Mouse (Mus musculus): ENCODE results near the gene Rasa3. TPM values are rescaled to one million over a fixed set of nuclear protein-coding genes. Genes with fewer than 3 reads are reported as not detected.
A peak's percentile ranks its signal among the peaks of the same experiment; 100 is the strongest.

Rasa3 gene
- polyA plus RNA-seq, 1 experiment: 62.6 TPM

DNA sequence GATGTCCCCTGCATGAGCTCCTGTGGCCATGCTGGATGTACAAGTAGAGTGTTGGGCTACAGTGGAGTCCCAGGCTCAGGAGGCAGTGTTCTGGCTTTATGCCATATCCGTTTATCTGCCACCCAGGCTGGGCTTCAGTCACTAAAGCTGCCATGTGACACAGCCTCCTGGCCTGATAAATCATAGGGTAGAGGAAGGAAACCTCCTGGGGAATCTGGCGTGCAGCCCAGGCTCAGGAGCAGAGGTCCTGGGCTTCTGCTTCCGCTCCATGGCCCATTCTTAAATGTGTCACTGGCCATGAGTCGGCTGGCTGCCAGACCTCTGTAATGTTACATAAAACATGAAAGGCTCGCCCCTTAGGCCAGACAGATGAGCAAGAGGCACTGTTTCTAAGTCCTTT, 146.5 kb downstream of the Rasa3 start:
- TF ChIP-seq CTCF (IDR thresholded peaks at IDR 0.05; ENCODE audit: borderline replicate concordance, insufficient read depth, low read length) (no peak), POLR2A (IDR thresholded peaks at IDR 0.05; ENCODE audit: low read depth, low read length) (no peak)
- Histone ChIP-seq H3K4me1 (ENCODE audit: control insufficient read depth, insufficient read depth, low read length) (peaks cover 17% of the 10 kb centered on the region), H3K27ac (ENCODE audit: insufficient read depth, low read length) (peak overlapping the region; percentile 74), H3K4me3 (ENCODE audit: insufficient read depth, low read length) (no peak overlapping the region)

DNA sequence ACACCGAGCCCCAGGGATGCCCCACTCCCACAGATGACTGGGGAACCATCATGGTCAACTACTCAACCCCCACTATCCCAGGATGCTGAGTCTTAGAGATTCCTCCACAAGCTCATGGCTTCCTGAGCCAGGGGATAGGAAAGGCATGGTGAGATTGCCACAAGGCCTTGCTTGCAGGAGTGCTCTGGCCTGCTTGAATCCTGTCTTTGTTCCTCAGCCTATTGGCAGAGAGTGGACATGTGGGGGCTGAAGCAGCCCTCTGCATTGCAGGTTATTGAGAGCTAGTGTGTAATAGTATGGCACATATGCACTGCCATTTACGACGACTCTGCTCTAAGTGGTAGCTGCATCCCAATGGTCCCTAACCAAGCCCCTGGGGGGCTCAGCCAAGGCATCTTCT, 147.0 kb downstream of the Rasa3 start:
- no peak for TF ChIP-seq CTCF (IDR thresholded peaks at IDR 0.05; ENCODE audit: borderline replicate concordance, insufficient read depth, low read length)
- no peak for TF ChIP-seq POLR2A (IDR thresholded peaks at IDR 0.05; ENCODE audit: low read depth, low read length)
- Histone ChIP-seq H3K27ac (ENCODE audit: insufficient read depth, low read length) (peak overlapping the region; percentile 74), H3K4me3 (ENCODE audit: insufficient read depth, low read length) (no peak overlapping the region), H3K4me1 (ENCODE audit: control insufficient read depth, insufficient read depth, low read length) (peaks cover 17% of the 10 kb centered on the region)

GRCm38 (mm10) chr8:13529891-13530316, 147.5 kb downstream of the Rasa3 start:
- H3K4me1 ChIP-seq (ENCODE audit: control insufficient read depth, insufficient read depth, low read length): peaks cover 17% of the 10 kb centered on the region
- H3K27ac ChIP-seq (ENCODE audit: insufficient read depth, low read length): peak overlapping the region; percentile 74
- H3K4me3 ChIP-seq (ENCODE audit: insufficient read depth, low read length): no peak overlapping the region
- TF ChIP-seq CTCF (IDR thresholded peaks at IDR 0.05; ENCODE audit: borderline replicate concordance, insufficient read depth, low read length) (no peak), POLR2A (IDR thresholded peaks at IDR 0.05; ENCODE audit: low read depth, low read length) (no peak)

DNA sequence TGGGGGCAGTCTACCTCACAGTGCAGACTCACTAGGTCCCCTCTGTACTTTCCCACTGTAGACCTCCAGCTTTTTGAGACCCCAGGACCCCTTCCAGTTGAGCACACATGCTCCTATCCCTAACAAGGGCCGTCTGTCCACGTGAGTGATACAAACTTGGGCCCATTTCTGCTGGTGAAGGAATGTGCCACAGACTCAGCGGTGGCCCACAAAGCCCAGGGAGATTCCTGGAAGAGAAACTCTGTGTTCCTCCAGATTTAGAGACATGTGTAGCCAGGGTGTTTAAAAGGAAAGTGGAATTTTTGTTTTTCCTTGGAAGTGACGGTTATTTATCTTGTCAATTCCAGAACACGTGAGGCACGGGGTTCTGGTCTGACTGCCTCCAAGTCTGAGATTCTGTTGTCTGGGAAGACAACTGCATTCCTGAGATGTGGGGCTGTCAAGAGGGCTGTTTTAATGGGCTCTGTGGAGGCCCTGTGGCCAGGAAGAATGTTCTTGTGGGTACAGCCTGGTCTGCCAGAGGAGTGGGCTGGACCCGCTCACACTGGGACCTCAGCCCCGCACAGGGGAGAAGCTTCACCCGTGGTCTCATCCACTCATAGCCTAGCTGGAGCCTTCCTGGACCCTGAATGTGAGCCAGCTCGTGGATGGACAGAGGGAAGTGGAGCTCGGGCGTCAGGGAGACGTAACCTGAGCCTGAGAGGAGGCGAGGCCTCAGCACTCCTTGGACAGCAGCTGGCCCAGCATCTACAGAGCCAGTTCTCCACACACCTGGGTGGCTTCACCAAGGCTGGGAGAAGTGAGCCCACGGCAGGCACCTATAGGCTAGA, 148.2 kb downstream of the Rasa3 start:
- H3K4me1 ChIP-seq (ENCODE audit: control insufficient read depth, insufficient read depth, low read length): peaks cover 17% of the 10 kb centered on the region
- H3K27ac ChIP-seq (ENCODE audit: insufficient read depth, low read length): peak overlapping the region; percentile 74
- TF ChIP-seq POLR2A (IDR thresholded peaks at IDR 0.05; ENCODE audit: low read depth, low read length) (no peak), CTCF (IDR thresholded peaks at IDR 0.05; ENCODE audit: borderline replicate concordance, insufficient read depth, low read length) (no peak)
- no peak overlapping the region for H3K4me3 ChIP-seq (ENCODE audit: insufficient read depth, low read length)

GRCm38 (mm10) chr8:13521392-13521791, 156.0 kb downstream of the Rasa3 start:
- no peak overlapping the region for H3K4me3 ChIP-seq (ENCODE audit: insufficient read depth, low read length)
- peak overlapping the region; percentile 35; the same call in 1 of the 2 replicates for H3K27ac ChIP-seq (ENCODE audit: insufficient read depth, low read length)
- H3K4me1 ChIP-seq (ENCODE audit: control insufficient read depth, insufficient read depth, low read length): peaks cover 4% of the 10 kb centered on the region
- no peak for TF ChIP-seq POLR2A (IDR thresholded peaks at IDR 0.05; ENCODE audit: low read depth, low read length)

- H3K27ac ChIP-seq (ENCODE audit: insufficient read depth, low read length): peak overlapping the region; percentile 23; the same call in 1 of the 2 replicates
- H3K4me3 ChIP-seq (ENCODE audit: insufficient read depth, low read length): no peak overlapping the region
- H3K4me1 ChIP-seq (ENCODE audit: control insufficient read depth, insufficient read depth, low read length): peaks cover 4% of the 10 kb centered on the region
- no peak for TF ChIP-seq CTCF (IDR thresholded peaks at IDR 0.05; ENCODE audit: borderline replicate concordance, insufficient read depth, low read length)
- TF ChIP-seq POLR2A (IDR thresholded peaks at IDR 0.05; ENCODE audit: low read depth, low read length): no peak
Observed at GRCm38 (mm10) chr8:13520349-13520748, 157.1 kb downstream of the Rasa3 start.

DNA sequence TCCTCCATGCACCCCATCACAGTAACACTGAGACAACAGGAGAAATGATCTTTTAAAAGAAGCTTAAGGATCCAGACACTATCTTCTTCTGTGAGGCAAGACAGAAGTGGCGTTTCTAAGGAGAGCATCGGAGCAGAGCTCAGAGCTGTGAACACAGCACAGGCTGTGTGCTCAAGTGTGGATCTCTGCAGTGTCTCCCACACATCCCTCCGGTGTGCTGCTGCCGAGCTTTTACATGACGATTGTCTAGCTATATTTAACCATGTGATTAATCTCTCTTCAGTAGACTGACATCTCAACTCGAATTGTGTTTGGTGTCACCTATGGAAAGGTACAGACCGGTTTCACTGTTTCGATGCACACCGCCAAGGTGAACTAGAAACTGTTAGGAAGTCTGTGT, 157.9 kb downstream of the Rasa3 start:
- no peak for TF ChIP-seq CTCF (IDR thresholded peaks at IDR 0.05; ENCODE audit: borderline replicate concordance, insufficient read depth, low read length)
- TF ChIP-seq POLR2A (IDR thresholded peaks at IDR 0.05; ENCODE audit: low read depth, low read length): no peak
- H3K4me3 ChIP-seq (ENCODE audit: insufficient read depth, low read length): no peak overlapping the region
- peaks cover 4% of the 10 kb centered on the region for H3K4me1 ChIP-seq (ENCODE audit: control insufficient read depth, insufficient read depth, low read length)
- H3K27ac ChIP-seq (ENCODE audit: insufficient read depth, low read length): no peak overlapping the region

DNA sequence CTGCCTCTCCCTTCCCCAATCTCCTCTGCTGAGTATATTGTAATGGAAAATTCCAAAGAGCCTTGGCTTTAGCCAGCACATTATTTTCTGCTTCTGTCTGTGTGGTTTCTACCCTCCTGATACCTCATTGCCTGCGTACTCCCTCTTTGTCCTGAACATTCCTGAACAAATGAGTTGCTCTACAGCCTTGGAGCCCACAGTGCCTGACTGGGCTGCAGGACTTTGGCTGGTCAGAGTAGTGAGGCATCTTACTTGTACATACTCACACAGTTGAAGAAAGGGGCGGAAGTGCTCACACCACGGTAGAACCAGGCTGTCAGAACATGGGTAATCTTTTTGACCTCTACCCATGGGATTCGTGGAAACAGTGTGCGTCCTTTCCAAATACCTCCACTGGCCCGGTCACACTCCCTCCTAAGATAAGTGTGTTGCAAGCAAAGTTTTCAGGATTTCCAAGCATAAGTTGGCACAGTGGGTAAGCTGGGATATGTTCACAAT, 160.1 kb downstream of the Rasa3 start:
- Histone ChIP-seq H3K4me1 (ENCODE audit: control insufficient read depth, insufficient read depth, low read length) (peaks cover 4% of the 10 kb centered on the region), H3K27ac (ENCODE audit: insufficient read depth, low read length) (peak overlapping the region; percentile 30), H3K4me3 (ENCODE audit: insufficient read depth, low read length) (no peak overlapping the region)
- TF ChIP-seq POLR2A (IDR thresholded peaks at IDR 0.05; ENCODE audit: low read depth, low read length) (no peak), CTCF (IDR thresholded peaks at IDR 0.05; ENCODE audit: borderline replicate concordance, insufficient read depth, low read length) (no peak)

Other genes with a start within 250 kb of the Rasa3 start
- not detected in 2 replicates for gene Tmem255b, start 242.4 kb downstream of the Rasa3 start, polyA plus RNA-seq (2011; ENCODE audit: insufficient read length, low read depth, missing spikeins)
- gene Gas6, start 183.1 kb downstream of the Rasa3 start, polyA plus RNA-seq (2011; ENCODE audit: insufficient read length, low read depth, missing spikeins): 111 and 131 TPM in 2 replicates
- not detected in 2 replicates for gene 1700029H14Rik, start 115.1 kb downstream of the Rasa3 start, polyA plus RNA-seq (2011; ENCODE audit: insufficient read length, low read depth, missing spikeins)
- gene Cfap97d2, start 28.3 kb upstream of the Rasa3 start, polyA plus RNA-seq (2011; ENCODE audit: insufficient read length, low read depth, missing spikeins): not detected in 2 replicates
- 123 and 140 TPM in 2 replicates for gene Cdc16, start 80.1 kb upstream of the Rasa3 start, polyA plus RNA-seq (2011; ENCODE audit: insufficient read length, low read depth, missing spikeins)
- gene Upf3a, start 108.0 kb upstream of the Rasa3 start, polyA plus RNA-seq (2011; ENCODE audit: insufficient read length, low read depth, missing spikeins): 26.8 and 27.4 TPM in 2 replicates
- gene AF366264, start 160.8 kb upstream of the Rasa3 start, polyA plus RNA-seq (2011; ENCODE audit: insufficient read length, low read depth, missing spikeins): not detected in 2 replicates
- gene Champ1, start 192.0 kb upstream of the Rasa3 start, polyA plus RNA-seq (2011; ENCODE audit: insufficient read length, low read depth, missing spikeins): 22.3 and 23.3 TPM in 2 replicates
- gene Coprs, start 212.7 kb upstream of the Rasa3 start, polyA plus RNA-seq (2011; ENCODE audit: insufficient read length, low read depth, missing spikeins): 12.3 and 14.3 TPM in 2 replicates

Measured in embryonic fibroblast, embryonic 13.5 days (primary cell).